Mouse (Mus musculus): ENCODE results near the gene Gusb.

GRCm38 (mm10) chr5:130008034-130008590 is 5.3 kb upstream of the Gusb start:
- TF ChIP-seq POLR2A (IDR thresholded peaks at IDR 0.05; ENCODE audit: low read depth, low read length), result no peak
- no peak for TF ChIP-seq CTCF (IDR thresholded peaks at IDR 0.05; ENCODE audit: extremely low read depth, insufficient read depth, insufficient read length, insufficient replicate concordance)

All from spleen, adult 2 months (tissue).